Mouse (Mus musculus) heart, postnatal 36 days (tissue): Measurements from ENCODE around the gene Spata2l. TPM values are rescaled to one million over a fixed set of nuclear protein-coding genes. Genes with fewer than 3 reads are reported as not detected.
A peak's percentile ranks its signal among the peaks of the same experiment; 100 is the strongest.
"Not testable (repeated sequence)": the region's sequence is repeated elsewhere in the genome, so short reads cannot be mapped to it uniquely, and the experiment has no call there.

Source experiments
- DNase-seq, 2 experiments: peaks; one replicate each; pipeline ENCODE4 v3.0.0; 2021 to 2022
- intact Hi-C: fragments of 180-260 bp; cut with DNase I; formaldehyde crosslinking; loops from one replicate; pipeline ENCODE4 v1.15.1; 2025
- total RNA-seq, 2 experiments: library from RNA; stranded (reverse); gene quantifications; 2 replicates each; pipeline ENCODE4 v1.2.3; 2021

The Spata2l gene
- total RNA-seq, 2 experiments from 2014 or later = 5.4 to 6.2 TPM

DNA sequence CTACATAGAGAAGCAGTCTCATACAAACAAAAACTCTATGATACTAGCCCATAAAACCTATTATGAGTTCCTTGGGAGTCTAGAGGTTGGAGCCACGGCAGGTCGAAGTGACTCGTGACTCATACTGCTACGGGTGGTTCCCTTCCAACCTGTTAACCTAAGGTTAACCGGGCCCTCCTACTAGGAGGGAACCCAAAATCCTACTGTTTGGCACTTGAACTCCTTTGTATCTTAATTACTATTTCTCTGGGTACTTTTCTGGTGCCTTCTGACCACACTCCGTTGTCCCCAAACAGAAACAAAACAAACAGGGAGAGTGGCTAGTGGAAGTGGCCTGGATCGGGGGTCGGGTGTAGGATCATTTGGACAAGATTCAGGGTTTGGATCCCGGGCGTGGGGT is 24.2 kb downstream of the Spata2l start:
- intact Hi-C loops = no loop called here
- DNase-seq = no peak

GRCm38 (mm10) chr8:123203571-123203970 is 32.5 kb downstream of the Spata2l start:
- intact Hi-C loops = loop anchor here (5.0 to 10.0 kb wide), 2 partner anchors 299 to 366 kb away; no protein-coding TSS in a partner anchor
- no peak for DNase-seq

DNA sequence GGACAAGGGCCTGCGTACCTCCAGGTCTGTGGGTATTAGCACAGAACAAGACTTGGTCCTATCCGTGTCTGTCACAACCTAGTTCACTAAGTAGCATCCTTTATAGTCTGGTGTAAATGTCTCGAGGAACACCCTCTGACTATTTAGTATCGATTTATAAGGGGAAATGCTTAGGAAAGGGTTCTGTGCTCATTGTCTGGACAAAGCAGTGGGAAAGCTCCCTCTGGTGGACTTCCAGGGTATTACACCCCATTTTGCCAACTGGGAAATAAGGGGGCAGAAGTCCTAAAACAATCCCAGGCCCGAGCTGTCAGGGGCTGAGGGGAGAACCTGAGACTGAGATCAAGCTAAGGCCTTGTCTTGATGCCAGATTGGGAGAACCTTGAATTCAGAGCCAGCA is 33.7 kb downstream of the Spata2l start:
- peak; percentile 79 to 82 for DNase-seq

DNA sequence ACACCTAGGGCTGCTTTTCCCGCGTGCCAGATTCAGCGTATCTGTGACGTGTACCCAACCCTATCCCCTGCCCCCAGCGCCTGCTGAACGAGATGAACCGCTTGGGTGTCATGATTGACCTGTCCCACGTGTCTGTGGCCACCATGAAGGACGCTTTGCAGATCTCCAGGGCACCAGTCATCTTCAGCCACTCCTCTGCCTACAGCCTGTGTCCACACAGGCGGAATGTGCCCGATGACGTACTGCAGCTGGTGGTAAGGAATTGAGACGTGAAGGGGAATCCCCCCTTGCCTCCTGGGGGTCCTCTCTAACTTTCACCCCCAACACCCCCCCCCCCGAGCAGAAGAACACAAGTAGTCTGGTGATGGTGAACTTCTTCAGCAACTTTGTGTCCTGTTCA is 36.2 kb downstream of the Spata2l start:
- intact Hi-C loops = loop anchor here (5.0 to 10.0 kb wide), 2 partner anchors 295 to 363 kb away; no protein-coding TSS in a partner anchor
- no peak for DNase-seq

More for the DNA sequence above, 33.7 kb downstream of the Spata2l start:
- intact Hi-C loops = loop anchor here (1.0 to 10.0 kb wide), 3 partner anchors 96 to 365 kb away; no protein-coding TSS in a partner anchor

- intact Hi-C loops, DNase-seq: not testable (repeated sequence)
Measured at GRCm38 (mm10) chr8:123197016-123197415, 39.0 kb downstream of the Spata2l start.

GRCm38 (mm10) chr8:123193771-123194170 is 42.3 kb downstream of the Spata2l start:
- DNase-seq = no peak
- intact Hi-C loops = loop anchor here (5.0 kb wide), 1 partner anchor 36 kb away; the partner anchor contains the start of gene Sult5a1

- no peak for DNase-seq
- intact Hi-C loops = loop anchor here (5.0 kb wide), 1 partner anchor 35 kb away; the partner anchor contains the start of gene Sult5a1
Measured at GRCm38 (mm10) chr8:123191908-123192307, 44.1 kb downstream of the Spata2l start.

DNA sequence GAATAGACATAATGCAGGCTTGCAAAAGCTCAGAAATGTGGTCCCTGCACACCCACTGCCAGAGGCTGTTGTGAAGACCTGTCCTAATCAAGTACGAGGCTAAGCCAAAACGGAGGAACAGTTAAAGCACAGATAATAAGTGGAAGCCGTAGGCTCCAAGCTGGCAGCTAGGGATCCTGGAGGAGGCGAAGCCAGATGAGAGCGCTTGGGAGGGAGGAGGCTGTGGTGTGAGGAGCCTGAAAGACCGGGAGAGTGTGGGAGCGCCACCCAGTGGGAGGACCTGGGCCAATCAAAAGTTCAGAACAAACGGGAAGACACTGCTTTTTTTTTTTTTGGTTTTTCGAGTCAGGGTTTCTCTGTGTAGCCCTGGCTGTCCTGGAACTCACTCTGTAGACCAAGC is 45.4 kb downstream of the Spata2l start:
- intact Hi-C loops = loop anchor here (5.0 kb wide), 1 partner anchor 33 kb away; the partner anchor contains the start of gene Sult5a1
- DNase-seq = peak; percentile 65 to 78

- intact Hi-C loops = no loop called here
Measured at GRCm38 (mm10) chr8:123188841-123189240, 47.2 kb downstream of the Spata2l start.

DNA sequence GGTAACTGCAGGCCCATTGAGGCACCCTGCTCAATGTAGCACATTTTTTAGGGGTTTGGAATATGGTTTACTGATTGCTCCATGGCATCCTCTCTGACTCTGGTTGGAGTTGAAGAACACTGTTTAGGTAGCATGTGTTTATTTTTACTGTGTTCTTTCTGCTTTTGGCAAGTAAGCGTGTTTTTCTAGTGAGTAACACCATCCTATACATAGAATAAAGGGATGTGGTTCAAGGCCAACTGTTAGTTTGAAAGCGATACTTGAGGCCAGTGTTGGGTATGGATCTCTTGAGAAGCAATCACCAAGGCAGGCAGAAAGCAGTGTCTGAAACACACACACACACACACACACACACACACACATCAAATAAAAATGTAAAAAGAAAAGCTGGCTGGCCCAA is 48.0 kb downstream of the Spata2l start:
- no peak for DNase-seq
- intact Hi-C loops = no loop called here

More at GRCm38 (mm10) chr8:123188841-123189240, 47.2 kb downstream of the Spata2l start:
- no peak for DNase-seq

GRCm38 (mm10) chr8:123185566-123186409 is 50.2 kb downstream of the Spata2l start, which contains the start of gene Dpep1:
Dpep1 (plus strand) TSS chr8:123186242.
- intact Hi-C loops = no loop called here
- peak; percentile 57 to 69 for DNase-seq

GRCm38 (mm10) chr8:123181391-123181790 is 54.6 kb downstream of the Spata2l start:
- peak; percentile 59 to 66 for DNase-seq
- intact Hi-C loops = no loop called here

Other genes with a start within 250 kb of the Spata2l start
- gene Ankrd11, start 194.0 kb downstream of the Spata2l start, total RNA-seq = 10 to 100 TPM; 69.0 to 80.5 TPM
- 10 to 100 TPM; 79.7 to 87.7 TPM for gene Spg7, start 173.3 kb downstream of the Spata2l start, total RNA-seq
- gene Rpl13, start 133.9 kb downstream of the Spata2l start, total RNA-seq = 100 to 1,000 TPM; 409 to 436 TPM
- under 1 TPM; 0.35 to 0.44 TPM for gene Cpne7, start 118.9 kb downstream of the Spata2l start, total RNA-seq
- gene Sult5a1, start 77.9 kb downstream of the Spata2l start, total RNA-seq = under 1 TPM; 0.58 to 0.79 TPM
- gene Dpep1, start 50.0 kb downstream of the Spata2l start, total RNA-seq = 10 to 100 TPM; 32.3 to 53.6 TPM
- 10 to 100 TPM; 53.9 to 69.1 TPM for gene Chmp1a, start 23.5 kb downstream of the Spata2l start, total RNA-seq
- 10 to 100 TPM; 22.5 to 27.2 TPM for gene Spata33, start 23.4 kb downstream of the Spata2l start, total RNA-seq
- gene Cdk10, start 11.4 kb downstream of the Spata2l start, total RNA-seq = 10 to 100 TPM; 19.6 to 24.0 TPM
- gene Zfp276, start 18.0 kb upstream of the Spata2l start, total RNA-seq = 10 to 100 TPM in 1 of 2 experiments, 1 to 10 TPM in 1; 9.4 to 10.8 TPM
- 10 to 100 TPM; 21.8 to 26.5 TPM for gene Vps9d1, start 18.1 kb upstream of the Spata2l start, total RNA-seq
- gene Fanca, start 82.3 kb upstream of the Spata2l start, total RNA-seq = 1 to 10 TPM; 1.7 to 3.4 TPM
- gene Spire2, start 96.5 kb upstream of the Spata2l start, total RNA-seq = under 1 TPM; 0.11 to 0.14 TPM
- gene Tcf25, start 137.5 kb upstream of the Spata2l start, total RNA-seq = 100 to 1,000 TPM; 121 to 130 TPM
- gene Mc1r, start 170.9 kb upstream of the Spata2l start, total RNA-seq = not detected
- under 1 TPM in 1 of 2 experiments, not detected in 1; 0.72 TPM for gene Tubb3, start 175.2 kb upstream of the Spata2l start, total RNA-seq
- 10 to 100 TPM; 51.6 to 58.1 TPM for gene Def8, start 187.3 kb upstream of the Spata2l start, total RNA-seq
- 10 to 100 TPM; 62.6 to 74.3 TPM for gene Afg3l1, start 241.7 kb upstream of the Spata2l start, total RNA-seq